26 mouse cellular contexts compared by ENCODE assay signal in the genomic region with DNA sequence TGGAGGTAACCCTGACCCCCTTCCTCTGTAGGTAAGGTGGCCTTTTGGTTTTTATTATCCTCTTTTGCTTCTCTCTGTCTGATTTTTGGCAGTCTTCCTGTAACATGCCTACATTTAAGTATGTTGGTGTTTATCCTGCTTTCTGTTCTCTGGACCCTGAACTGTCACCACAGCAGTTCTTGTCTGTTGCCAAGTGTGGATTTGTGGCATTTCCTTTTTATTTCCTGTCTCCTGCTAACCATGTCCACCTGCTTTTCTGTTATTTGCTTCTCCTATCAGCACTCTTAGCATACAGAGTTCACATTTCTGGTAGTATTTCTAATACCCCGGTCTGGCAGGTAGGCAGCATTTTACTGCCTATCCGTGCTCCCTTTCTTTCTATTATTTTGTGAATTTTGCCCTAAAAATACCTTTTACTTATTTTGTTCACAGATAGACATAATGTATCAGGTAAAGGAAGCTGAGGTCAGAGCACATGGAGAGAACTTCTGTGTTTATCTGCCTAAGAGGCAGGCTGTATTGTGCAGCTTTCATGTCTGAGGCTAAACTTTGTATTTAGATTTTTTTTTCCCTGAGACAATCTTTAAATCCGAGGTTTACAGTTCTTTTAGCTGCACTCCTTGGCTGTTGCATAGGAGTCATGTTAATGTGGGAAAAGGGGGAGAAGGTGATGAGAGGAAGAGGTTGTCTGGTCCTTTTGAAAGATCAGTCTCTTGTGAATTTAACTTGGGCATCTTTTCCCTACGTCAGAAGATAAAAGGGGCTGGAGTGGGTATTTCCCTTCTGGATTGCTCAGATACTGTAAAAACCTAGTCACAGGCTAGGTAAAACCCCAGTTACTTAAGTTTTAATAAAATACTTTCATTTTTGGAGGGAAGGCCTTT. TPM values are rescaled to one million over a fixed set of nuclear protein-coding genes. Genes with fewer than 3 reads are reported as not detected.
A peak's percentile ranks its signal among the peaks of the same experiment; 100 is the strongest.
DNase-seq lines count a peak whose midpoint lies in the region; ATAC-seq and TF ChIP-seq lines count a peak whose summit lies in the region.
"Had no signal": no experiment of that assay in that cellular context is flagged by ENCODE, and none has a peak within 500 bp of the region (broad histone marks: within the 10 kb centered on the region; RNA-seq: fewer than 3 reads in every experiment).

No protein-coding gene starts in this region.

- no peak for TF ChIP-seq CTCF in intestine, postnatal 0 days (IDR thresholded peaks at IDR 0.05; ENCODE audit: low read depth)

- no peaks in the 10 kb centered on the region for H3K9me3 ChIP-seq in intestine, postnatal 0 days (ENCODE audit: control insufficient read depth)
- no peaks in the 10 kb centered on the region for H3K9me3 ChIP-seq in midbrain, embryonic 10.5 days (replicated peaks)
- H3K9me3 ChIP-seq: embryonic facial prominence, embryonic 13.5 days; heart, embryonic 10.5 days; liver, embryonic 12.5 days; midbrain, embryonic 13.5 days; neural tube, embryonic 12.5 days had no signal

- no peak overlapping the region for H3K9ac ChIP-seq in intestine, postnatal 0 days (ENCODE audit: low read depth, low read length)
- H3K9ac ChIP-seq: embryonic facial prominence, embryonic 13.5 days; liver, embryonic 12.5 days; midbrain, embryonic 13.5 days; neural tube, embryonic 12.5 days had no signal

- no peak overlapping the region for H3K4me2 ChIP-seq in intestine, postnatal 0 days (replicated peaks; ENCODE audit: low read depth)
- H3K4me2 ChIP-seq: embryonic facial prominence, embryonic 13.5 days; liver, embryonic 12.5 days; midbrain, embryonic 13.5 days; neural tube, embryonic 12.5 days had no signal

- no peaks in the 10 kb centered on the region for H3K4me1 ChIP-seq in intestine, postnatal 0 days (replicated peaks; ENCODE audit: control insufficient read depth, insufficient read depth, low read length)
- no peaks in the 10 kb centered on the region for H3K4me1 ChIP-seq in midbrain, embryonic 10.5 days
- H3K4me1 ChIP-seq: heart, embryonic 10.5 days; midbrain, embryonic 13.5 days; neural tube, embryonic 12.5 days had no signal

- 0 out of 2 replicates have a peak, but pooled peaks have one; percentile 32 for ATAC-seq in common myeloid progenitor, adult 5-6 weeks (replicated peaks; ENCODE audit: low read depth, poor library complexity, severe bottlenecking)
- ATAC-seq in intestine, postnatal 0 days, result no peak
- ATAC-seq: forebrain, embryonic 14.5 days; liver, embryonic 12.5 days; midbrain, embryonic 13.5 days; Patski had no signal

- H3K36me3 ChIP-seq in intestine, postnatal 0 days (ENCODE audit: control insufficient read depth, insufficient read depth), result no peaks in the 10 kb centered on the region
- no peaks in the 10 kb centered on the region for H3K36me3 ChIP-seq in midbrain, embryonic 10.5 days
- H3K36me3 ChIP-seq: embryonic facial prominence, embryonic 13.5 days; heart, embryonic 10.5 days; liver, embryonic 12.5 days; midbrain, embryonic 13.5 days; neural tube, embryonic 12.5 days had no signal

- peak; percentile 21 for DNase-seq in CD4-positive helper T cell, adult 2 months (ENCODE audit: low read depth, low spot score)
- DNase-seq in CD4-positive, CD25-positive, alpha-beta regulatory T cell, adult 2 months (ENCODE audit: low read depth, low spot score), result peak; percentile 33
- peak; percentile 42 to 53 for DNase-seq in cerebellum, adult 18-20 months
- DNase-seq in midbrain, embryonic 10.5 days (ENCODE audit: low spot score), result no peak
- DNase-seq in kidney, adult 8-10 months, result no peak
- DNase-seq: adrenal gland, postnatal 10 days; embryo, embryonic 11 days; kidney, adult 2 months; kidney, postnatal 14 days; lung, adult 18-20 months; lung, postnatal 10 days; right cerebral cortex, postnatal 14 days; thymus, adult 2 months; thymus, postnatal 4 days had no signal

- H3K27me3 ChIP-seq in intestine, postnatal 0 days (replicated peaks; ENCODE audit: control insufficient read depth, insufficient read depth, low read length), result no peaks in the 10 kb centered on the region
- H3K27me3 ChIP-seq in midbrain, embryonic 10.5 days (ENCODE audit: low read depth, poor library complexity, severe bottlenecking), result no peaks in the 10 kb centered on the region
- H3K27me3 ChIP-seq: embryonic facial prominence, embryonic 13.5 days; liver, embryonic 12.5 days; midbrain, embryonic 13.5 days; neural tube, embryonic 12.5 days; Patski had no signal

- WGBS in intestine, postnatal 0 days, result 72% methylated on average over 4 of the region's 4 CpGs
- 82% methylated on average over 4 of the region's 4 CpGs for WGBS in midbrain, embryonic 10.5 days

- H3K27ac ChIP-seq in intestine, postnatal 0 days (ENCODE audit: low read depth, low read length), result no peak overlapping the region
- H3K27ac ChIP-seq in midbrain, embryonic 10.5 days (replicated peaks), result no peak overlapping the region
- H3K27ac ChIP-seq: embryonic facial prominence, embryonic 13.5 days; heart, embryonic 10.5 days; layer of hippocampus, adult 2 months; liver, embryonic 12.5 days; midbrain, embryonic 13.5 days; neural tube, embryonic 12.5 days; stomach, postnatal 0 days had no signal

- no peak overlapping the region for H3K4me3 ChIP-seq in intestine, postnatal 0 days (ENCODE audit: low read depth, low read length)
- no peak overlapping the region for H3K4me3 ChIP-seq in midbrain, embryonic 10.5 days
- H3K4me3 ChIP-seq: embryonic facial prominence, embryonic 13.5 days; erythroblast, embryonic 14.5 days; heart, embryonic 10.5 days; layer of hippocampus, adult 2 months; liver, embryonic 12.5 days; midbrain, embryonic 13.5 days; neural tube, embryonic 12.5 days had no signal

RNA-seq across cellular contexts. Expression of gene Fut8, which starts 54.7 kb away (rescaled TPM):
- total RNA-seq in common myeloid progenitor, adult 5-6 weeks (2017), result 188 and 193 TPM in 2 replicates
- 9.1 and 10.1 TPM in 2 replicates for polyA plus RNA-seq in intestine, postnatal 0 days (2015; fragmentation: Nextera tagmentation; extraction: Ambion mirVana)
- 28.5 and 30.0 TPM in 2 replicates for polyA plus RNA-seq in midbrain, embryonic 10.5 days (2016; fragmentation: Nextera tagmentation; extraction: Ambion mirVana)

Comparison
In these comparisons a context has a peak if more than half of its experiments do, and no peak if none do; other contexts are left out.
1. DNase-seq: peak in CD4-positive helper T cell, adult 2 months (single experiment), CD4-positive, CD25-positive, alpha-beta regulatory T cell, adult 2 months (single experiment) and cerebellum, adult 18-20 months (2 of 2); none in midbrain, embryonic 10.5 days (single experiment) and kidney, adult 8-10 months (0 of 2).